Mouse (Mus musculus) neural tube, embryonic 14.5 days (tissue): ENCODE results near the gene Egflam. TPM values are rescaled to one million over a fixed set of nuclear protein-coding genes. Genes with fewer than 3 reads are reported as not detected.
A peak's percentile ranks its signal among the peaks of the same experiment; 100 is the strongest.

Experiments
- ATAC-seq: fragments of 200-750 bp; cut with Nextera tagmentation; 2 replicates; pipeline ENCODE4 v1.8.0; 2017; ENCODE audit warnings: low read depth, mild to moderate bottlenecking, moderate TSS enrichment, moderate library complexity
- H3K27ac ChIP-seq: fragments of 300-500 bp; sonication (generic); 2 replicates; pipeline ENCODE4 v1.5.1; 2014; ENCODE audit warnings: low read depth, mild to moderate bottlenecking, control low read depth, low read length, moderate library complexity, mixed read lengths
- H3K27me3 ChIP-seq: fragments of 300-500 bp; sonication (generic); 2 replicates; pipeline ENCODE4 v1.6.1; 2014; ENCODE audit warnings: low read length; ENCODE audit not compliant: control insufficient read depth, insufficient read depth
- H3K36me3 ChIP-seq: fragments of 300-500 bp; sonication (generic); 2 replicates; pipeline ENCODE4 v1.6.1; 2014; ENCODE audit warnings: low read length, mixed read lengths; ENCODE audit not compliant: control insufficient read depth, insufficient read depth
- H3K4me1 ChIP-seq: fragments of 300-500 bp; sonication (generic); 2 replicates; pipeline ENCODE4 v1.6.1; 2014; ENCODE audit warnings: low read length; ENCODE audit not compliant: control insufficient read depth, insufficient read depth
- H3K4me2 ChIP-seq: fragments of 300-500 bp; sonication (generic); 2 replicates; pipeline ENCODE4 v1.6.1; 2014; ENCODE audit warnings: mild to moderate bottlenecking, low read depth, low read length, control low read depth
- H3K4me3 ChIP-seq: fragments of 300-500 bp; sonication (generic); 2 replicates; pipeline ENCODE4 v1.5.1; 2014; ENCODE audit warnings: low read depth, low read length, control low read depth, mixed read lengths
- H3K9ac ChIP-seq: fragments of 300-500 bp; sonication (generic); replicated peaks from 2 replicates; pipeline ENCODE4 v1.6.1; 2014; ENCODE audit warnings: low read depth, mild to moderate bottlenecking, control low read depth, low read length, mixed read lengths
- H3K9me3 ChIP-seq: fragments of 300-500 bp; sonication (generic); 2 replicates; pipeline ENCODE4 v1.6.1; 2016; ENCODE audit warnings: low read length; ENCODE audit not compliant: control insufficient read depth
- WGBS: fragments of 180-500 bp; shearing (Covaris S2); extraction: QIAGEN DNeasy Blood & Tissue Kit; methylation state at CpG from one replicate; pipeline ENCODE4 v1.1.7; 2014; 5-methylcytosine and 5-hydroxymethylcytosine counted together
- polyA plus RNA-seq: library from polyadenylated mRNA; unstranded; fragments of >200 nt; fragmentation: Nextera tagmentation; extraction: Ambion mirVana; gene quantifications from 2 replicates; pipeline ENCODE4 v1.2.1, GENCODE M21; 2014

The Egflam gene
- polyA plus RNA-seq, 1 experiment from 2014 or later: 3.0 TPM

- no peak for ATAC-seq
- WGBS: 82% methylated on average over 15 of the region's 15 CpGs
- no peak overlapping the region for H3K27ac ChIP-seq
These were observed 155.9 kb downstream of the Egflam start for GRCm38 (mm10) chr15:7242161-7242850.

GRCm38 (mm10) chr15:7240950-7241349, 157.2 kb downstream of the Egflam start:
- Histone ChIP-seq H3K4me3 (no peak overlapping the region), H3K27me3 (no peaks in the 10 kb centered on the region), H3K4me1 (no peaks in the 10 kb centered on the region), H3K36me3 (no peaks in the 10 kb centered on the region), H3K9me3 (no peaks in the 10 kb centered on the region), H3K4me2 (no peak overlapping the region), H3K9ac (no peak overlapping the region), H3K27ac (no peak overlapping the region)
- no peak for ATAC-seq
- WGBS: 60% methylated on average over 3 of the region's 3 CpGs

More at GRCm38 (mm10) chr15:7242161-7242850, 155.9 kb downstream of the Egflam start:
- Histone ChIP-seq H3K9ac (no peak overlapping the region), H3K27me3 (no peaks in the 10 kb centered on the region), H3K4me3 (no peak overlapping the region), H3K9me3 (no peaks in the 10 kb centered on the region), H3K36me3 (no peaks in the 10 kb centered on the region), H3K4me1 (no peaks in the 10 kb centered on the region), H3K4me2 (no peak overlapping the region)

- no peaks in the 10 kb centered on the region for H3K4me1 ChIP-seq
- WGBS: 79% methylated on average over 11 of the region's 11 CpGs
- H3K36me3 ChIP-seq: no peaks in the 10 kb centered on the region
- ATAC-seq: no peak
- H3K27me3 ChIP-seq: no peaks in the 10 kb centered on the region
- H3K9me3 ChIP-seq: no peaks in the 10 kb centered on the region
- H3K9ac ChIP-seq: no peak overlapping the region
- H3K27ac ChIP-seq: no peak overlapping the region
- H3K4me2 ChIP-seq: no peak overlapping the region
- no peak overlapping the region for H3K4me3 ChIP-seq
These were observed 158.3 kb downstream of the Egflam start for GRCm38 (mm10) chr15:7239904-7240303.

GRCm38 (mm10) chr15:7233393-7234090, 164.7 kb downstream of the Egflam start:
- no peak overlapping the region for H3K27ac ChIP-seq
- H3K36me3 ChIP-seq: no peaks in the 10 kb centered on the region
- ATAC-seq: no peak
- H3K4me2 ChIP-seq: no peak overlapping the region
- no peak overlapping the region for H3K4me3 ChIP-seq
- no peaks in the 10 kb centered on the region for H3K9me3 ChIP-seq
- no peak overlapping the region for H3K9ac ChIP-seq
- 90% methylated on average over 13 of the region's 13 CpGs for WGBS
- H3K27me3 ChIP-seq: no peaks in the 10 kb centered on the region
- no peaks in the 10 kb centered on the region for H3K4me1 ChIP-seq

GRCm38 (mm10) chr15:7226225-7226624, 172.0 kb downstream of the Egflam start:
- no peak overlapping the region for H3K27ac ChIP-seq
- no peak overlapping the region for H3K9ac ChIP-seq
- H3K9me3 ChIP-seq: no peaks in the 10 kb centered on the region
- H3K4me3 ChIP-seq: no peak overlapping the region
- H3K36me3 ChIP-seq: no peaks in the 10 kb centered on the region
- H3K4me1 ChIP-seq: no peaks in the 10 kb centered on the region
- 4% methylated on average over 5 of the region's 5 CpGs for WGBS
- no peaks in the 10 kb centered on the region for H3K27me3 ChIP-seq
- no peak overlapping the region for H3K4me2 ChIP-seq
- peak; percentile 94 for ATAC-seq

- no peaks in the 10 kb centered on the region for H3K36me3 ChIP-seq
- H3K9me3 ChIP-seq: no peaks in the 10 kb centered on the region
- H3K9ac ChIP-seq: no peak overlapping the region
- H3K27me3 ChIP-seq: no peaks in the 10 kb centered on the region
- H3K4me2 ChIP-seq: no peak overlapping the region
- no peaks in the 10 kb centered on the region for H3K4me1 ChIP-seq
- 78% methylated on average over 12 of the region's 12 CpGs for WGBS
- no peak overlapping the region for H3K27ac ChIP-seq
- H3K4me3 ChIP-seq: no peak overlapping the region
- no peak for ATAC-seq
These were observed 173.9 kb downstream of the Egflam start for GRCm38 (mm10) chr15:7224151-7224775.

GRCm38 (mm10) chr15:7222809-7223208, 175.4 kb downstream of the Egflam start:
- Histone ChIP-seq H3K4me1 (no peaks in the 10 kb centered on the region), H3K36me3 (no peaks in the 10 kb centered on the region), H3K27ac (no peak overlapping the region), H3K4me3 (no peak overlapping the region), H3K4me2 (no peak overlapping the region), H3K27me3 (no peaks in the 10 kb centered on the region), H3K9ac (no peak overlapping the region), H3K9me3 (no peaks in the 10 kb centered on the region)
- no peak for ATAC-seq
- 63% methylated on average over 11 of the region's 11 CpGs for WGBS

GRCm38 (mm10) chr15:7217273-7217598, 181.0 kb downstream of the Egflam start:
- no peak overlapping the region for H3K4me3 ChIP-seq
- H3K27ac ChIP-seq: no peak overlapping the region
- H3K27me3 ChIP-seq: no peaks in the 10 kb centered on the region
- H3K4me1 ChIP-seq: no peaks in the 10 kb centered on the region
- no peak for ATAC-seq
- H3K36me3 ChIP-seq: no peaks in the 10 kb centered on the region
- H3K9ac ChIP-seq: no peak overlapping the region
- no peak overlapping the region for H3K4me2 ChIP-seq
- WGBS: 95% methylated on average over 6 of the region's 6 CpGs
- H3K9me3 ChIP-seq: no peaks in the 10 kb centered on the region

- Histone ChIP-seq H3K4me3 (no peak overlapping the region), H3K4me1 (no peaks in the 10 kb centered on the region), H3K9me3 (no peaks in the 10 kb centered on the region), H3K27me3 (no peaks in the 10 kb centered on the region), H3K36me3 (no peaks in the 10 kb centered on the region), H3K4me2 (no peak overlapping the region), H3K27ac (no peak overlapping the region), H3K9ac (no peak overlapping the region)
- WGBS: 90% methylated on average over 9 of the region's 9 CpGs
- ATAC-seq: no peak
These were observed 181.5 kb downstream of the Egflam start for GRCm38 (mm10) chr15:7216581-7217272.
